Mouse (Mus musculus) hindbrain, embryonic 14.5 days (tissue): ENCODE results near the gene 4930432K21Rik. TPM values are rescaled to one million over a fixed set of nuclear protein-coding genes. Genes with fewer than 3 reads are reported as not detected.

Source experiments
- ATAC-seq: fragments of 200-750 bp; cut with Nextera tagmentation; 2 replicates; pipeline ENCODE4 v1.8.0; 2017; ENCODE audit warnings: moderate number of reproducible peaks, mild to moderate bottlenecking, moderate TSS enrichment, moderate library complexity; ENCODE audit not compliant: low FRiP score
- DNase-seq: peaks from one replicate; pipeline ENCODE4 v3.0.0-alpha.2; 2015; ENCODE audit warnings: low spot score
- H3K27ac ChIP-seq: fragments of 300-500 bp; sonication (generic); 2 replicates; pipeline ENCODE4 v1.5.1; 2014; ENCODE audit warnings: mild to moderate bottlenecking, moderate library complexity
- H3K27me3 ChIP-seq: fragments of 300-500 bp; sonication (generic); 2 replicates; pipeline ENCODE4 v1.6.1; 2014; ENCODE audit warnings: mild to moderate bottlenecking, low read length, mixed read lengths; ENCODE audit not compliant: control insufficient read depth, insufficient read depth
- H3K36me3 ChIP-seq: fragments of 300-500 bp; sonication (generic); replicated peaks from 2 replicates; pipeline ENCODE4 v1.6.1; 2014; ENCODE audit not compliant: control insufficient read depth, insufficient read depth
- H3K4me1 ChIP-seq: fragments of 300-500 bp; sonication (generic); replicated peaks from 2 replicates; pipeline ENCODE4 v1.6.1; 2014; ENCODE audit warnings: antibody characterized with exemption, low read length, mixed read lengths; ENCODE audit not compliant: control insufficient read depth, insufficient read depth
- H3K4me2 ChIP-seq: fragments of 300-500 bp; sonication (generic); replicated peaks from 2 replicates; pipeline ENCODE4 v1.6.1; 2014; ENCODE audit warnings: mild to moderate bottlenecking, moderate library complexity
- H3K4me3 ChIP-seq: fragments of 300-500 bp; sonication (generic); replicated peaks from 2 replicates; pipeline ENCODE4 v1.5.1; 2014; ENCODE audit warnings: mild to moderate bottlenecking, low read length
- H3K9ac ChIP-seq: fragments of 300-500 bp; sonication (generic); 2 replicates; pipeline ENCODE4 v1.6.1; 2014
- H3K9me3 ChIP-seq: fragments of 300-500 bp; sonication (generic); 2 replicates; pipeline ENCODE4 v1.6.1; 2016; ENCODE audit warnings: low read length; ENCODE audit not compliant: control insufficient read depth
- WGBS: fragments of 180-500 bp; shearing (Covaris S2); extraction: QIAGEN DNeasy Blood & Tissue Kit; methylation state at CpG from one replicate; pipeline ENCODE4 v1.1.7; 2014; 5-methylcytosine and 5-hydroxymethylcytosine counted together
- polyA plus RNA-seq: library from polyadenylated mRNA; unstranded; fragments of >200 nt; fragmentation: Nextera tagmentation; extraction: Ambion mirVana; gene quantifications from 2 replicates; pipeline ENCODE4 v1.2.1, GENCODE M21; 2014

The 4930432K21Rik gene
- polyA plus RNA-seq, 1 experiment from 2014 or later: 1.4 TPM

DNA sequence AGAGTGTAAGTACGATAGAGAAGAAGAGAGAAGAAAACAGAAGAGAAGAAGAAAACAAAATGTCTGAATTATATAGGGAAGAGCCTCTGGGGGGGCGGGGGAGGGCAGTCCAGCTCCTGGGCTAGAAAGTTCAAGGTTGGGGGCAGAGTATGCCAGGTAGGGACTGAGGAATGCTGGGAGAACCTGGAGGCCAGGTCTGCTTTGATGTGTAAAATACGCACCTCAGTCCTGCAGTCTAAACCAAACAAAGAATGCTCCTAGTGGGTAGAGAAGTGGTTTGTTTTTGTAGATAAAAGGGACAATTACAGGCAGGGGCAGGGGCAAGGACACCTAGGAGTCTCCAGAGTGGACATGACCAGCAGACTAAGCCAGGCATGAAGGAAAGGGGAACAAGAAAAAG, 29.6 kb downstream of the 4930432K21Rik start:
- Histone ChIP-seq H3K27ac (no peak overlapping the region), H3K9ac (no peak overlapping the region), H3K36me3 (peaks cover 26% of the 10 kb centered on the region), H3K9me3 (no peaks in the 10 kb centered on the region), H3K27me3 (no peaks in the 10 kb centered on the region), H3K4me1 (peaks cover 40% of the 10 kb centered on the region), H3K4me3 (no peak overlapping the region), H3K4me2 (no peak overlapping the region)
- WGBS: 93% methylated on average over 3 of the region's 3 CpGs
- ATAC-seq: no peak
- DNase-seq: no peak

DNA sequence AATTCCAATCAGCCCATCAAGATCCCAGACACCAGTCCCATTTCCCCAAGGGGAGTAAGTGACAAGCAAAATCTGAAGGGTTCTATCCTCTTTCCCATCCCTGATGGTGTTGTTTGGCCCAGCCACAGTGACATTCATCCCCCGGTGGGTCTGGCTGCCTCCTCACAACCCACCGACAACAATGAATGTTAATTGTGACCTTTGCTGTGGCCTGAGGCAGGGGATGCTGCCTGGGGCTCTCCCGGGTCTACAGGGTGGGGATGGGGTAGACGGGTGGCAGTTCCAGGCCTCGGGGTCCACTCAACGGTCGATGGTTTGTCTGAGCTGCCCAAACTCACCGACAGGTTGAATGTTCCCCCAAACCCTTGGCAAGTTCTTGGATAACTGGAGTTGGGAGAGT, 30.8 kb downstream of the 4930432K21Rik start:
- no peak overlapping the region for H3K4me3 ChIP-seq
- DNase-seq (no peak), ATAC-seq (no peak)
- no peaks in the 10 kb centered on the region for H3K27me3 ChIP-seq
- H3K9me3 ChIP-seq: no peaks in the 10 kb centered on the region
- peaks cover 15% of the 10 kb centered on the region for H3K36me3 ChIP-seq
- no peak overlapping the region for H3K4me2 ChIP-seq
- H3K4me1 ChIP-seq: peaks cover 46% of the 10 kb centered on the region
- H3K27ac ChIP-seq: no peak overlapping the region
- 0 out of 2 replicates have a peak overlapping the region, but pooled peaks have one; percentile 25 for H3K9ac ChIP-seq
- WGBS: 65% methylated on average over 8 of the region's 8 CpGs

DNA sequence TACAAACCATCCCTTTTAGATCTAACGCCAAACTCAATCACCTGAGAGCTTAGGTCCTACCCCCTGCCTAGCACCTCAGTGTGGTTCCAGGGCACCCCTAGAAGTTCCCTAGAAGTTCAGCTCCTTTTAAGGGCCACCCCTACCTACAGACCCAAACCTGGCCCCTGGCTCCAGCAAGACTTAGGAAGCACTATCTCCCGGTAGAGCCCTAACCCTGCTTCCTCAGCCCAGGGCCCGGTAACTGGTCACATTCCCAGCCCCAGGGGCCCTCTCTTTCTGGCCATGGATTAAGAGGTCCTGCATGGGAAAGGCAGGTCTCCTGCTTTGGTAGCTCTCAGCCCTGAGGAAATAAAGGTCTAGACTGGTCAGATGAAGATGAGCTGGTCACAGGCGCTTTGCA, 32.1 kb downstream of the 4930432K21Rik start:
- Histone ChIP-seq H3K4me1 (peaks cover 54% of the 10 kb centered on the region), H3K4me2 (peak overlapping the region; percentile 83), H3K27ac (peak overlapping the region; percentile 81), H3K4me3 (peak overlapping the region; percentile 29), H3K36me3 (peaks cover 8% of the 10 kb centered on the region; the same call in 1 of the 2 replicates), H3K9me3 (no peaks in the 10 kb centered on the region), H3K27me3 (no peaks in the 10 kb centered on the region), H3K9ac (peak overlapping the region; percentile 57)
- 0 out of 2 replicates have a peak, but pooled peaks have one; percentile 1 for ATAC-seq
- WGBS: 3% methylated on average over 4 of the region's 4 CpGs
- DNase-seq: no peak

DNA sequence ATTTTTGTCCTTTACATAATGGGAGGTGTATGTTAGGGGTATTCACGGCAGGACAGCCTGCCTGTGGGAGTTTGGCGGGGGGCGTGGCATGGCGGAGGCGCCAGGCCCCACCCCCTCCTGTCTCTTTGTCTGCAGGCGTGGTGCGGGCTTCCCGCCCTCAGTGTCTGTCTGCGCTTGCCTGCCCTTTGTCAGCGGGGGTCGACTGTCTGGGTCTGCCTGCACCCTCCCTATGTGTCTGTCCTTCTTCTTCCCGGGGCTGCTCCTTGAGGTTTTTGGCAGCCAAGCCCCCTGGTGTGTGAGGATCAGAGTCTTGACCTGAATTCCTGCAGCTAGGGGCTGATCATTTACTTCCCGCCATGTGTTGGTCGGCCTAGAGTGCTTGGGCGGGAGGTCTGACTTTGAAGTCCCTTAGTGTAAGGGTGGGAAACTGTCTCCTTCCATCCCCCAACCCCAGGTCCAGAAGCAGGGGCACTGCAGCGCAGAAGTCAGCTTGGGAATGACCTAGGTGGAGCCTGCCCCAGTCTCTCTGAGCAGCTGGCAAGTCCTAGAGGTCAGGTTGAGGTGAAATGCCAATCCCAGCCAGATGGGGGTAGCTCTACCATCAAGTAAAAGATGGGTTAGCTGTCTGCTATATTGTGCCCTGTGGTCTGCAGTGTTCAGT, 32.8 kb downstream of the 4930432K21Rik start:
- H3K9ac ChIP-seq: peak overlapping the region; percentile 57
- H3K4me1 ChIP-seq: peaks cover 55% of the 10 kb centered on the region
- H3K27ac ChIP-seq: peak overlapping the region; percentile 81
- DNase-seq (peak; percentile 66), ATAC-seq (peak; percentile 59)
- peak overlapping the region; percentile 83 for H3K4me2 ChIP-seq
- no peaks in the 10 kb centered on the region for H3K9me3 ChIP-seq
- no peaks in the 10 kb centered on the region for H3K27me3 ChIP-seq
- peak overlapping the region; percentile 29 for H3K4me3 ChIP-seq
- under 1% methylated on average over 16 of the region's 16 CpGs for WGBS
- 0 out of 2 replicates have a peak, but pooled peaks cover 5% of the 10 kb centered on the region for H3K36me3 ChIP-seq

DNA sequence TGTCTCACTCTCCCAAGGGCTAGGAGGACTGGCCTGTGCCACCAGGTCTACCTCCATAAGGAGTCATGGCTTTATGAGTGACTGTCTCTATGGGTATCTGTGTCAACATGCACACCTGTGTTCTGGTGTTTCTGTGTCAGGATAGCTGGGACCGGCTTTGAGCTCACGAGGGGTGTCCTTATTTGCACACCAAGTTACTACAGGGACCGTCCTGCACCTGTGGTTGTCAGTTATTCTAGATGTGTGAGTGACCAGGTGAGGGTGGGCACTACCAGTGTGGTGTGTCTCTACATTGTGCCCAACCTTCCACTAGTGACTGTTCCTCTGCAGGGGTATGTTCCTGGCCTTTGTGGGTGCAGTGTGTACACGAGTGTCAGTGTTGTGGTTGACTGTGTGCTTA, 35.0 kb downstream of the 4930432K21Rik start:
- DNase-seq (no peak), ATAC-seq (no peak)
- 46% methylated on average over 4 of the region's 4 CpGs for WGBS
- Histone ChIP-seq H3K9me3 (no peaks in the 10 kb centered on the region), H3K4me1 (peaks cover 55% of the 10 kb centered on the region), H3K27me3 (no peaks in the 10 kb centered on the region), H3K36me3 (0 out of 2 replicates have a peak, but pooled peaks cover 5% of the 10 kb centered on the region), H3K4me3 (peak overlapping the region; percentile 91), H3K9ac (peak overlapping the region; percentile 100), H3K27ac (peak overlapping the region; percentile 97), H3K4me2 (peak overlapping the region; percentile 83)

DNA sequence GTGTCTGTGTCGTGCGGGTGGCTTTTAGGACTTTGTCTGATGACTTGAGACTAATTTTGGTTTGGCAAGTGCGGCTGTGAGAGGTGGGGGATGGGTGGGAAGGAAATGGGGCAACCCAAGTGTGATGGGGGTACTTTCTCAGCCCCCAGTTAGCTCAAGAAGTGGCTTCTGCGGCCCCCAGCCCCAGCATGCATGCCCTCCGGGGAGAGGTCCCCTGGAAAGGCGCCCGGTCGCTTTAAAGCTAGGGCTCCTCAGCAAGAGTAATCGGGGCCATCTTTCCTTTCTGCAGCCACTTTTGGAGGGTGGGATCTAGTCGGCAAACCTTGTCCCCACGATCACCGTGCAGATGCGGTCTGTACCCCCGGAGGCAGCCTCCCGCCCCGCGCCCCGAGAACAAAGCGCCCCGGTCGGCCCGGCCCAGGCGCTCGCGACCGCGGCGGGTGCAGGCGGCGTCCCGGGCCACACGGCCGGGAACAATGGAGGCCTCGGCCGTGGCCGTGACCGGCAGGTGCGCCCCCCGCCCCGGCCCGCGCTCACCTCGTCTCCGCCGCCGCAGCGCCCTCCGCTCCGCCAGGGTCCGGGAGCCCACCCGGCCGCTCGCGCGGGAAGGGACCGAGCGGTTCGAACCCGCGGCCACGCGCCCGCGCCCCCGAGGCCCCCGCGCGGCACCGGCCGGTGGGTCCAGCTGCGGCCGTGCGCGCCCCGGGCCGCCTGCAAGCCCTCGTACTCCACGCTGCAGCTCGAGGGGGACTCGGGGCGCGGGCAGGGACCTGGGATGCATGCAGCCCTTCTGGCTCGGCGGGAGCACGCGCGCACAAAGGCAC, 35.6 kb downstream of the 4930432K21Rik start:
- Histone ChIP-seq H3K9me3 (no peaks in the 10 kb centered on the region), H3K4me2 (peak overlapping the region; percentile 83), H3K27ac (peak overlapping the region; percentile 97), H3K9ac (peak overlapping the region; percentile 100), H3K27me3 (no peaks in the 10 kb centered on the region), H3K4me1 (peaks cover 54% of the 10 kb centered on the region), H3K36me3 (0 out of 2 replicates have a peak, but pooled peaks cover 4% of the 10 kb centered on the region), H3K4me3 (peak overlapping the region; percentile 91)
- 1% methylated on average over 69 of the region's 87 CpGs for WGBS
- DNase-seq (peak; percentile 60), ATAC-seq (peak; percentile 55)

DNA sequence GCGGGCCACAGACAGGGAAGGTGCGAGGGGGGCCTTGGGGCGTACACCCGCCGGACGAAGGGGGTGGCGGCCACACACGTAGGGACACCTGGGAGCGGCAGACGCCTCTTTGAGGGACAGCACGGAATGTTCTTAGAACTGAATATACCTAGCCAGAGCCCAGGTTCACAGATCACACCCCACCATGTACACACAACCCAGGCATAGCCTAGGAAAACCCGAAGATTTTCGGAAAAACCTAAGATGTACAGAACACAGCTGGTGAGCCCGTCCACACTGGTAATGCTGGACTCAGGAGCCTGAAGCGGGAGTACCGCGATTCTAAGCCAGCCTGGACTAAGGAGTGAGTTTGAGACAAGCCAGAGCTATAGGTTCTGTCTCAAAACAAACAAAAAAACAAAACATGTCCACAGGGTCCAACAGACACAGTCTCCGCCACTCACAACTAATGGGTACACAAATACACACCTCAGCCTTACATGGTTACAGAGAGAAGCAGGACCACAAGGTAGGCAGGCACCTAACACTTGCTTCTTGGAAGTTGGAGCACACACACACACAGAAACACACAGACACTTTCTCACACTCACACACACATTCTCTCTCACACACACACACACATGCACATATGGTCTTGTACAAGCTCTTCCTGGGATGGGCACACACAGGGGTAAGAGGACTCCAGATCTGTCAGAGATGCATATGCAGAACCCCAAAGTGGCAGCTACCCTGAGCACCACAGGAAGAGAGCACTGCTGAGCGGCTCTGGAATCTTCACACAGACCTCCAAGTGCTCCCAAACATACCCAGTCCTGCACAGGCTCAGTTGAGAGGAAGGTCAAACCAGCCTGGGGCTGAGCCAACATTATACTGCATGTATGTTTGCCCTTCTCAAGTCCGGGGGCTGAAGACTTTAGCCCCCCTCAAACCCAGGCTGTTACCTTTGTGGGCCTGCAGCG, 36.5 kb downstream of the 4930432K21Rik start:
- peak; percentile 41 for DNase-seq

DNA sequence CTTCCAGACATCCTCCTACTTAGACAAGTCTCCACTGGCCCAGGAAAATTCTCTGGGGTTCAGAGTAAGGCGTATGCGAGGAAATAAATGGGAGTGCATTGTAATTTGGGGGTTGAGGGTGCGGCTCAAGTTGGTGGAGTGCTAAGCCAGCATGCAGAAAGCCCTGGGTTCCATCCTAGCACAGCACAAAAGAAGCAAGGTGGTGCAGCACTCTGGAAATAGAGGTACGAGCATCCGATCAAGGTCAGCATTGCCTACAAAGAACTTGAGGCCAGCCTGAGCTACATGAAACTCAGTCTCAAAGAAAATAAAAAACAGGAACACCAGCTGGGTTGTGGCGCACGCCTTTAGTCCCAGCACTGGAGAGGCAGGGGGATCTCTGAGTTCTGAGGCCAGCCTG, 37.3 kb downstream of the 4930432K21Rik start, which contains the start of gene Nanos3:
TSS of gene Nanos3 (minus strand) at position 101 of the 400 bp plus-strand sequence.
- DNase-seq (no peak), ATAC-seq (no peak)
- 93% methylated on average over 7 of the region's 7 CpGs for WGBS
- Histone ChIP-seq H3K4me1 (peaks cover 37% of the 10 kb centered on the region), H3K27me3 (no peaks in the 10 kb centered on the region), H3K9ac (peak within 1 kb of the TSS; percentile 100), H3K4me3 (peak within 1 kb of the TSS; percentile 91), H3K4me2 (peak within 1 kb of the TSS; percentile 83), H3K9me3 (no peaks in the 10 kb centered on the region), H3K27ac (peak within 1 kb of the TSS; percentile 97), H3K36me3 (no peaks in the 10 kb centered on the region)

More for the DNA sequence above, 36.5 kb downstream of the 4930432K21Rik start:
- Histone ChIP-seq H3K4me2 (peak overlapping the region; percentile 83), H3K9ac (peak overlapping the region; percentile 100), H3K4me1 (peaks cover 45% of the 10 kb centered on the region), H3K9me3 (no peaks in the 10 kb centered on the region), H3K36me3 (no peaks in the 10 kb centered on the region), H3K27ac (peak overlapping the region; percentile 97), H3K27me3 (no peaks in the 10 kb centered on the region), H3K4me3 (peak overlapping the region; percentile 91)
- peak; percentile 5; the same call in 1 of the 2 replicates for ATAC-seq
- 17% methylated on average over 21 of the region's 21 CpGs for WGBS
